Mouse (Mus musculus) ES-E14 (cell line): ENCODE data around the gene Wdpcp. TPM values are rescaled to one million over a fixed set of nuclear protein-coding genes. Genes with fewer than 3 reads are reported as not detected.

Experiments
- DNase-seq: peaks from one replicate; pipeline ENCODE4 v3.0.0-alpha.2; 2013; ENCODE audit warnings: low read depth, low spot score
- H3K27ac ChIP-seq: 2 replicates; pipeline ENCODE4 v1.5.1; 2012; ENCODE audit warnings: low read depth, mild to moderate bottlenecking, low read length, moderate library complexity, mixed read lengths; ENCODE audit not compliant: poor library complexity, insufficient read depth, severe bottlenecking
- H3K36me3 ChIP-seq: 2 replicates; pipeline ENCODE4 v1.6.1; 2012; ENCODE audit warnings: mild to moderate bottlenecking, low read length, moderate library complexity, mixed read lengths; ENCODE audit not compliant: control insufficient read depth, poor library complexity, insufficient read depth, severe bottlenecking
- H3K4me1 ChIP-seq, 2 experiments: fragments of 150-350 bp in 1 of 2; sonication (generic) in 1 of 2; 2 replicates each; pipeline ENCODE4 v1.6.1; 2012; ENCODE audit warnings: low read length in 2 of 2, mild to moderate bottlenecking in 1 of 2, mixed read lengths in 1 of 2; ENCODE audit not compliant: control insufficient read depth in 2 of 2, insufficient read depth in 2 of 2, poor library complexity in 1 of 2
- H3K4me3 ChIP-seq, 2 experiments: fragments of 150-350 bp in 1 of 2; sonication (generic) in 1 of 2; 2 replicates each; pipeline ENCODE4 v1.5.1; 2012; ENCODE audit warnings: low read length in 2 of 2, low read depth in 1 of 2, mild to moderate bottlenecking in 1 of 2, mixed read lengths in 1 of 2; ENCODE audit not compliant: insufficient read depth in 1 of 2, poor library complexity in 1 of 2, severe bottlenecking in 1 of 2
- H3K9ac ChIP-seq: 2 replicates; pipeline ENCODE4 v1.6.1; 2012; ENCODE audit warnings: low read depth, mild to moderate bottlenecking, low read length, mixed read lengths; ENCODE audit not compliant: poor library complexity, insufficient read depth, severe bottlenecking
- H3K9me3 ChIP-seq: fragments of 150-350 bp; sonication (generic); 2 replicates; pipeline ENCODE4 v1.6.1; 2012; ENCODE audit warnings: low read depth, mild to moderate bottlenecking, low read length; ENCODE audit not compliant: control insufficient read depth, insufficient read depth
- CHD2 ChIP-seq: IDR thresholded peaks from 2 replicates; pipeline ENCODE4 v1.6.1; 2014; ENCODE audit warnings: mild to moderate bottlenecking, low read depth, low read length, inconsistent platforms
- HCFC1 ChIP-seq: IDR thresholded peaks from 2 replicates; pipeline ENCODE4 v1.6.1; 2012; ENCODE audit warnings: low read length, inconsistent platforms, borderline replicate concordance; ENCODE audit not compliant: insufficient read depth
- MAFK ChIP-seq: IDR thresholded peaks from 2 replicates; pipeline ENCODE4 v1.6.1; 2014; ENCODE audit warnings: mild to moderate bottlenecking, low read depth, low read length, inconsistent platforms; ENCODE audit not compliant: insufficient read depth
- ZC3H11A ChIP-seq: IDR thresholded peaks from 2 replicates; pipeline ENCODE4 v1.6.1; 2012; ENCODE audit warnings: low read depth, mild to moderate bottlenecking, inconsistent platforms, low read length, borderline replicate concordance
- ZNF384 ChIP-seq: IDR thresholded peaks from 2 replicates; pipeline ENCODE4 v1.6.1; 2012; ENCODE audit warnings: low read depth, low read length, inconsistent platforms
- in situ Hi-C, 2 experiments: fragments of 600-800 bp; cut with MboI; formaldehyde crosslinking; loops; one replicate each; pipeline ENCODE4 v1.15.1; 2025; ENCODE audit warnings: low sequenced_read_pairs in 2 of 2, inconsistent platforms in 1 of 2; ENCODE audit not compliant: unreplicated experiment in 2 of 2
- total RNA-seq: library from RNA; depleted of rRNA; stranded (reverse); fragments of 300-350 nt; gene quantifications from 2 replicates; pipeline ENCODE4 v1.2.3, GENCODE M21; 2012; rRNA removed

Wdpcp gene
- total RNA-seq, 1 experiment: 3.0 TPM

GRCm38 (mm10) chr11:21894696-21895095, 322.7 kb downstream of the Wdpcp start:
- TF ChIP-seq HCFC1: no peak
- no peak for TF ChIP-seq ZC3H11A
- no peak for TF ChIP-seq ZNF384
- no peak for TF ChIP-seq MAFK
- no peak for TF ChIP-seq CHD2
- no peaks in the 10 kb centered on the region for H3K9me3 ChIP-seq
- no peak overlapping the region for H3K27ac ChIP-seq
- H3K4me1 ChIP-seq: no peaks in the 10 kb centered on the region
- no peak overlapping the region for H3K9ac ChIP-seq
- in situ Hi-C loops: no loop called here
- H3K36me3 ChIP-seq: no peaks in the 10 kb centered on the region
- no peak for DNase-seq
- no peak overlapping the region for H3K4me3 ChIP-seq

GRCm38 (mm10) chr11:21922531-21922930, 350.5 kb downstream of the Wdpcp start:
- Histone ChIP-seq H3K4me1 (no peaks in the 10 kb centered on the region), H3K27ac (no peak overlapping the region), H3K36me3 (no peaks in the 10 kb centered on the region), H3K9me3 (no peaks in the 10 kb centered on the region), H3K4me3 (no peak overlapping the region), H3K9ac (no peak overlapping the region)
- no peak for DNase-seq
- TF ChIP-seq HCFC1 (no peak), MAFK (no peak), ZC3H11A (no peak), CHD2 (no peak), ZNF384 (no peak)
- in situ Hi-C loops: no loop called here

Other genes with a start within 250 kb of the Wdpcp start
- 9.4 and 22.9 TPM in 2 replicates for gene Ugp2, start 201.0 kb upstream of the Wdpcp start, total RNA-seq
- 106 and 141 TPM in 2 replicates for gene Mdh1, start 132 bp downstream of the Wdpcp start, total RNA-seq